Mouse (Mus musculus) ES-CJ7 (cell line): Measurements from ENCODE around the gene Olfr766-ps1.
A peak's percentile ranks its signal among the peaks of the same experiment; 100 is the strongest.
"Not testable (repeated sequence)": the region's sequence is repeated elsewhere in the genome, so short reads cannot be mapped to it uniquely, and the experiment has no call there.

Experiments used
- DNase-seq: peaks from one replicate; pipeline ENCODE4 v3.0.0; 2011; ENCODE audit warnings: low read depth, low spot score

Olfr766-ps1 gene

GRCm38 (mm10) chr10:129068877-129069276 is at the start of gene Olfr766-ps1:
Gene Olfr766-ps1, minus strand, starts transcription at chr10:129068977.
- DNase-seq: no peak

- DNase-seq: no peak
These were observed 49.0 kb upstream of the Olfr766-ps1 start, which contains the start of gene Olfr769 for GRCm38 (mm10) chr10:129117761-129118160. Gene Olfr769, minus strand, starts transcription at chr10:129117861.

GRCm38 (mm10) chr10:129115146-129115545 is 46.4 kb upstream of the Olfr766-ps1 start:
- no peak for DNase-seq

GRCm38 (mm10) chr10:129101231-129101630 is 32.5 kb upstream of the Olfr766-ps1 start:
- peak; percentile 6 for DNase-seq

GRCm38 (mm10) chr10:129099275-129099674 is 30.5 kb upstream of the Olfr766-ps1 start, which contains the start of gene Olfr768:
Gene Olfr768, minus strand, starts transcription at chr10:129099375.
- DNase-seq: no peak

- not testable (repeated sequence) for DNase-seq
These were observed 14.0 kb upstream of the Olfr766-ps1 start, which contains the start of gene Olfr767 for GRCm38 (mm10) chr10:129082810-129083209. Gene Olfr767, minus strand, starts transcription at chr10:129082910.

- DNase-seq: not testable (repeated sequence)
These were observed 18.9 kb downstream of the Olfr766-ps1 start, which contains the start of gene Olfr765 for GRCm38 (mm10) chr10:129049898-129050297. Gene Olfr765, minus strand, starts transcription at chr10:129049998.

GRCm38 (mm10) chr10:129039796-129040195 is 29.0 kb downstream of the Olfr766-ps1 start, which contains the start of gene Olfr764-ps1:
Gene Olfr764-ps1, minus strand, starts transcription at chr10:129039896.
- DNase-seq: no peak

GRCm38 (mm10) chr10:129028343-129028742 is 40.4 kb downstream of the Olfr766-ps1 start:
- no peak for DNase-seq

- peak; percentile 65 for DNase-seq
These were observed 42.6 kb downstream of the Olfr766-ps1 start for GRCm38 (mm10) chr10:129026018-129026662.

GRCm38 (mm10) chr10:129023319-129023718 is 45.5 kb downstream of the Olfr766-ps1 start:
- peak; percentile 34 for DNase-seq

GRCm38 (mm10) chr10:129014477-129014876 is 54.3 kb downstream of the Olfr766-ps1 start:
- DNase-seq: no peak
